Mouse (Mus musculus) small intestine, adult 2 months (tissue): ENCODE data around the gene Slco3a1. TPM values are rescaled to one million over a fixed set of nuclear protein-coding genes. Genes with fewer than 3 reads are reported as not detected.

Source experiments
- H3K27ac ChIP-seq: fragments of 200-500 bp; 2 replicates; pipeline ENCODE4 v1.5.1; 2012; ENCODE audit warnings: low read depth, low read length, control low read depth, inconsistent platforms; ENCODE audit not compliant: insufficient read depth
- H3K27me3 ChIP-seq: fragments of 200-500 bp; 2 replicates; pipeline ENCODE4 v1.6.1; 2012; ENCODE audit warnings: mild to moderate bottlenecking, moderate library complexity, low read length, inconsistent platforms; ENCODE audit not compliant: control insufficient read depth, insufficient read depth
- H3K36me3 ChIP-seq: fragments of 200-500 bp; 2 replicates; pipeline ENCODE4 v1.6.1; 2012; ENCODE audit warnings: mild to moderate bottlenecking, low read length, control low read depth, inconsistent platforms; ENCODE audit not compliant: control insufficient read depth, insufficient read depth
- H3K4me1 ChIP-seq: fragments of 200-500 bp; 2 replicates; pipeline ENCODE4 v1.6.1; 2012; ENCODE audit warnings: low read length, inconsistent platforms, mixed read lengths; ENCODE audit not compliant: control insufficient read depth, insufficient read depth, insufficient read length
- H3K4me3 ChIP-seq: fragments of 200-500 bp; 2 replicates; pipeline ENCODE4 v1.5.1; 2012; ENCODE audit warnings: low read depth, mild to moderate bottlenecking, control low read depth, inconsistent platforms, low read length, moderate library complexity
- CTCF ChIP-seq: fragments of 200-500 bp; IDR thresholded peaks from 2 replicates; pipeline ENCODE4 v1.5.1; 2012; ENCODE audit warnings: low read depth, mild to moderate bottlenecking, control low read depth, inconsistent platforms, low read length, moderate library complexity, mixed read lengths; ENCODE audit not compliant: insufficient replicate concordance, insufficient read length; ENCODE audit errors: extremely low read depth
- POLR2A ChIP-seq: fragments of 200-500 bp; IDR thresholded peaks from 2 replicates; pipeline ENCODE4 v1.6.1; 2012; ENCODE audit warnings: low read depth, mild to moderate bottlenecking, control low read depth, inconsistent platforms, low read length, moderate library complexity
- WGBS: fragments of 180-500 bp; shearing (Covaris S2); methylation state at CpG from one replicate; pipeline ENCODE4 v1.1.7; 2018; 5-methylcytosine and 5-hydroxymethylcytosine counted together
- polyA plus RNA-seq: library from polyadenylated mRNA; depleted of rRNA; stranded (reverse); fragments of >200 nt; gene quantifications from 2 replicates; pipeline ENCODE4 v1.2.3, GENCODE M21; 2012; rRNA removed

The Slco3a1 gene
- 11.7 and 15.3 TPM in 2 replicates for polyA plus RNA-seq

- Histone ChIP-seq H3K4me3 (peak within 1 kb of the TSS; percentile 79), H3K27me3 (peaks cover 2% of the 10 kb centered on the region; the same call in 1 of the 2 replicates), H3K36me3 (no peaks in the 10 kb centered on the region), H3K27ac (peak within 1 kb of the TSS; percentile 66), H3K4me1 (peaks cover 5% of the 10 kb centered on the region)
- TF ChIP-seq CTCF (peak; percentile 66; the same call in 1 of the 2 replicates), POLR2A (peak; percentile 65)
- WGBS, result 1% methylated on average over 64 of the region's 66 CpGs
These were observed at the start of gene Slco3a1 for GRCm38 (mm10) chr7:74554608-74555311. Slco3a1 (minus strand) TSS chr7:74554780.

GRCm38 (mm10) chr7:74600996-74601395 lies 46.4 kb upstream of the Slco3a1 start:
- WGBS, result 92% methylated on average over 5 of the region's 5 CpGs
- no peak for TF ChIP-seq POLR2A

GRCm38 (mm10) chr7:74579411-74579810 lies 24.8 kb upstream of the Slco3a1 start:
- TF ChIP-seq POLR2A, result no peak
- no peak for TF ChIP-seq CTCF
- Histone ChIP-seq H3K27me3 (no peaks in the 10 kb centered on the region), H3K4me3 (no peak overlapping the region), H3K36me3 (no peaks in the 10 kb centered on the region), H3K4me1 (no peaks in the 10 kb centered on the region), H3K27ac (no peak overlapping the region)
- WGBS, result 86% methylated on average over 1 of the region's 1 CpGs

More at GRCm38 (mm10) chr7:74600996-74601395, 46.4 kb upstream of the Slco3a1 start:
- H3K4me1 ChIP-seq, result no peaks in the 10 kb centered on the region
- no peak overlapping the region for H3K4me3 ChIP-seq
- H3K27me3 ChIP-seq, result no peaks in the 10 kb centered on the region
- no peaks in the 10 kb centered on the region for H3K36me3 ChIP-seq
- no peak overlapping the region for H3K27ac ChIP-seq

GRCm38 (mm10) chr7:74575678-74576077 lies 21.1 kb upstream of the Slco3a1 start:
- Histone ChIP-seq H3K4me3 (no peak overlapping the region), H3K36me3 (no peaks in the 10 kb centered on the region), H3K4me1 (no peaks in the 10 kb centered on the region), H3K27ac (no peak overlapping the region), H3K27me3 (no peaks in the 10 kb centered on the region)
- WGBS, result 72% methylated on average over 3 of the region's 3 CpGs
- TF ChIP-seq CTCF, result no peak
- TF ChIP-seq POLR2A, result no peak

GRCm38 (mm10) chr7:74555416-74555815 lies 836 bp upstream of the Slco3a1 start:
- peaks cover 2% of the 10 kb centered on the region for H3K4me1 ChIP-seq
- TF ChIP-seq CTCF (peak; percentile 33; the same call in 1 of the 2 replicates), POLR2A (no peak)
- H3K4me3 ChIP-seq, result peak overlapping the region; percentile 79
- H3K36me3 ChIP-seq, result no peaks in the 10 kb centered on the region
- H3K27ac ChIP-seq, result peak overlapping the region; percentile 66; the same call in 1 of the 2 replicates
- 15% methylated on average over 6 of the region's 6 CpGs for WGBS
- peaks cover 2% of the 10 kb centered on the region; the same call in 1 of the 2 replicates for H3K27me3 ChIP-seq

GRCm38 (mm10) chr7:74554041-74554561 lies 479 bp downstream of the Slco3a1 start:
- Histone ChIP-seq H3K4me3 (peak overlapping the region; percentile 79), H3K36me3 (no peaks in the 10 kb centered on the region), H3K27ac (peak overlapping the region; percentile 66; the same call in 1 of the 2 replicates), H3K4me1 (peaks cover 9% of the 10 kb centered on the region), H3K27me3 (peaks cover 2% of the 10 kb centered on the region; the same call in 1 of the 2 replicates)
- WGBS, result 2% methylated on average over 44 of the region's 46 CpGs
- TF ChIP-seq CTCF (no peak), POLR2A (no peak)

GRCm38 (mm10) chr7:74553111-74553650 lies 1.4 kb downstream of the Slco3a1 start:
- Histone ChIP-seq H3K4me1 (peaks cover 9% of the 10 kb centered on the region), H3K27me3 (peaks cover 2% of the 10 kb centered on the region; the same call in 1 of the 2 replicates), H3K4me3 (no peak overlapping the region), H3K27ac (no peak overlapping the region), H3K36me3 (no peaks in the 10 kb centered on the region)
- TF ChIP-seq POLR2A, result no peak
- no peak for TF ChIP-seq CTCF
- WGBS, result 40% methylated on average over 8 of the region's 8 CpGs
